Mouse (Mus musculus) splenic B cell, adult 2 months (primary cell): ENCODE measurements around the gene Tmem30c.
A peak's percentile ranks its signal among the peaks of the same experiment; 100 is the strongest.
"Not testable (repeated sequence)": the region's sequence is repeated elsewhere in the genome, so short reads cannot be mapped to it uniquely, and the experiment has no call there.

Source experiments
- DNase-seq: peaks from one replicate; pipeline ENCODE4 v3.0.0-alpha.2; 2011; ENCODE audit warnings: low read depth, low spot score
- H3K27me3 ChIP-seq: 2 replicates; pipeline ENCODE4 v1.6.1; 2012; ENCODE audit warnings: mild to moderate bottlenecking, low read length, moderate library complexity, mixed read lengths; ENCODE audit not compliant: control insufficient read depth, poor library complexity, insufficient read depth, severe bottlenecking
- H3K36me3 ChIP-seq: 2 replicates; pipeline ENCODE4 v1.6.1; 2012; ENCODE audit warnings: mild to moderate bottlenecking, low read length, moderate library complexity, mixed read lengths; ENCODE audit not compliant: control insufficient read depth, poor library complexity, insufficient read depth, severe bottlenecking

Gene Tmem30c

GRCm38 (mm10) chr16:57268058-57268841 is 24.4 kb downstream of the Tmem30c start:
- no peaks in the 10 kb centered on the region for H3K27me3 ChIP-seq
- H3K36me3 ChIP-seq = no peaks in the 10 kb centered on the region
- DNase-seq = no peak

DNA sequence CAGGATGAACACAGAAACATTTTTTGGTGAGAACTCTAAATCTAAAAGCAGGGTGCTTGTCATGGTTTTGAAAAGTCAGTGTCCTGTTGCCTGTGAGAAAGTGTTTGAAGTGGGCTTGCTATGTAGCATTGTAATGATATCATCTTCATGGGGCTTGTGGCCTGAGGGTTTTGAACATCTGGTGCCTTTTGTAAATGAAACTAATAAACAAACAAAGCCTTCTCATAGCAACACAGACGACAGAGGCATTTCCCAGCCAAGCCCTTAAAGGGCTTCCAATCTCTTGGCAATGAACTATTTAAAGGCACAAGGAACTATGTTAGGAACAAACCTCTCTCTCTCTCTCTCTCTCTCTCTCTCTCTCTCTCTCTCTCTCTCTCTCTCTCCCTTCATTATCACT is 25.6 kb downstream of the Tmem30c start:
- H3K27me3 ChIP-seq = no peaks in the 10 kb centered on the region
- DNase-seq = no peak
- no peaks in the 10 kb centered on the region for H3K36me3 ChIP-seq

GRCm38 (mm10) chr16:57260152-57260551 is 32.5 kb downstream of the Tmem30c start:
- H3K27me3 ChIP-seq = no peaks in the 10 kb centered on the region
- DNase-seq = no peak
- no peaks in the 10 kb centered on the region for H3K36me3 ChIP-seq

DNA sequence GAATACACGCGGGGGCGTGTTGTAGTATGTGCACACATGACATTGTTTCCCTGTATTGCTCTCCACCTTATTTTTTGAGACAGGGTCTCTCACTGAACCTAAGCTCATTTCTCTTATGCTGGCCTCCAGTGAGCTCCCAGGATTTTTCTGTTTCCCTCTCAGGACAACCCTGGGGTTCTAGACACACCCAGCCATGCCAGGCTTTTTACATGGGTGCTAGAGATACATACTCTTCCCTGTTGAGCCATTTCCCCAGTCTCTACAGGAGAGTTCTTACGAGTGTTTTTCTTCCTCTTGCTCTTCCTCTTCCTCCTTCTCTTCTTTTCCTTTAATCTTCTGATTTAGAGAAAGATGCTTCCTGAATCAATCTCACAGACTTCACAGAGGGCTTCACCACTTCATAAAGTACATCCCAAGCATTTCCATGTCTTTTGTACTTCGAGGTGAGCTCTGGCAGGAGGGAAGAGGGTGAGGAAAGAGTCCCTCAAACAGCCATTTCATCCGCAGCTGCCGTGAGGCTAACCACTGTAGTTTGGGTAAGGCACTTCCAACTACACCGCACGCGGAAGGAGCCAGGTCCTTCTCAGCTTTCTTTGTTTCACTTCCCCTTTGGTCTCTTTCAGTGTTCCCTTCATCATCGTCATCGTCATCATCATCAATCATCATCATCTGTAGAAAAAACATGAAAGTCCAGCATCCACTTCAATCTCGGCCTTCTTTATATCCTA is 33.1 kb downstream of the Tmem30c start:
- Histone ChIP-seq H3K27me3 (no peaks in the 10 kb centered on the region), H3K36me3 (no peaks in the 10 kb centered on the region)
- DNase-seq = peak; percentile 60

- no peak for DNase-seq
- H3K36me3 ChIP-seq = no peaks in the 10 kb centered on the region
- no peaks in the 10 kb centered on the region for H3K27me3 ChIP-seq
Observed at GRCm38 (mm10) chr16:57251589-57252421, 40.9 kb downstream of the Tmem30c start.

DNA sequence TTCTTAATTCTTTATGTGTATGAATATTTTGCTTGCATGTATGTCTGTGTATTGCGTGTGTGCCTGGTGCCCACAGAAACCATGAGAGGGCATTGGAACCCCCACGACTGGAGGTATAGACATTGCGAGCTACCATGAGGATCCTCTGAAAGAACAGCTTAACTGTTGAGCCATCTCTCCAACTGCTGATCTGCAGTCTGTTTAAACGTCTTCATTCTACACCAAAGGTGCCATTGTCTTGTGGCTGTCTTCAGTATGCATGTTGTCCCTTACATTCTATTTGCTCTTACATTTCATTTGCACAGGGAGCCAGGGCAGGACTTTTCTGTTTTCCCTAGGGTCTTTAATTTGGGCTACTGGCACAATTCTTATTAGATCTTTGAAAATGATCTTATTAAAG is 41.7 kb downstream of the Tmem30c start:
- Histone ChIP-seq H3K36me3 (no peaks in the 10 kb centered on the region), H3K27me3 (no peaks in the 10 kb centered on the region)
- no peak for DNase-seq

GRCm38 (mm10) chr16:57247464-57247863 is 45.2 kb downstream of the Tmem30c start:
- no peak for DNase-seq
- Histone ChIP-seq H3K36me3 (no peaks in the 10 kb centered on the region), H3K27me3 (no peaks in the 10 kb centered on the region)

GRCm38 (mm10) chr16:57246596-57246995 is 46.1 kb downstream of the Tmem30c start:
- DNase-seq = peak; percentile 73
- H3K36me3 ChIP-seq = no peaks in the 10 kb centered on the region
- no peaks in the 10 kb centered on the region for H3K27me3 ChIP-seq

DNA sequence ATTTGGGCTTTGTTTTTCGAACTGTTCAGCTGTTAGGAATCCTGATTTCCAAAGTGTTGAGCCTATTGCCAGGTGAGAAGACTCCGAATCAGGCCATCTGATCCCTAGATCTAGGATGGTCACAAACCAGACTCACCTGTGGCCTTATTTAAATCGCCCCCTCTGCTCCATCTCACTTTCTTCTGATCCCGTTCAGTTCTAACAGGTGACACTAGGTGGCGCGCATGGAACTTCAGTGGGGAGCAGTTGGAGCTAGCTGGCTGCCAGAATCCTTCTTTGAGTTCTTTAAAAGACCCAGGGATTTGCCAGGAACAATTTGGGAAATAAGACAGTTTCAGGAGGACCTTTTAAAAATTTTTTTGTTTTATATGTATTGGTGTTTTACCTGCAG is 48.8 kb downstream of the Tmem30c start:
- H3K27me3 ChIP-seq = no peaks in the 10 kb centered on the region
- peak; percentile 84 for DNase-seq
- no peaks in the 10 kb centered on the region for H3K36me3 ChIP-seq

DNA sequence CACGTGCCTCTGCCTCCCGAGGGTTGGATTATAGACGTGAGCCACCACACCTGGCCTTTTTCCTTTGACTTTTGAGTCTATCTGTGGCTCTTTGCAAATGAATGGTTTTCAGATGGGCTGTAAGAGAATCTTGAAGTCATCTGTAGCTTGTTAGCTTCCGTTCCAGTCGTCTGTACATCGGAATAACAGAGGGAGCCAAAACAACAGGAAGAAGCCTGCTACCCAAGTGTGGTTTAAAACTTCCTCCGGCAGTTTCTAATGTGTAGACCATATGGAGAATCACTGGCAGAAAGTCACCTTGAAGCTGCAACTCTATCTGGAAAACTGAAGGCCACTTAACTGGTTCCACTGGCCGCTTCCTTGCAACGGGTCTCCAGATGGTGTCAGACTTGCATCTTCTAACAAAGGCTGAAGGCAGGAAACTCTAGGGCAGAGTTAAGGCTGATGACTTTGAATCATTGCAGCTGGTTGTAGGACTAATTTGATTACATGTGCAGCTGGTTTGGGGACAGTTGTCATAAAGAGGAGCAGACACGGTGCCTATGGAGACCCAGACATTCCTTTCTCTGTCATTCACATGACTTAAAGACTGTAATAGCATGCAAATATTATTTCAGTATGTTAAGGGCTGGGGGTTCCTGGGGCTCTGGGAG is 49.3 kb downstream of the Tmem30c start:
- DNase-seq = peak; percentile 50
- Histone ChIP-seq H3K36me3 (no peaks in the 10 kb centered on the region), H3K27me3 (no peaks in the 10 kb centered on the region)

- no peak for DNase-seq
- no peaks in the 10 kb centered on the region for H3K27me3 ChIP-seq
- no peaks in the 10 kb centered on the region for H3K36me3 ChIP-seq
Observed at GRCm38 (mm10) chr16:57242857-57243204, 49.8 kb downstream of the Tmem30c start.

DNA sequence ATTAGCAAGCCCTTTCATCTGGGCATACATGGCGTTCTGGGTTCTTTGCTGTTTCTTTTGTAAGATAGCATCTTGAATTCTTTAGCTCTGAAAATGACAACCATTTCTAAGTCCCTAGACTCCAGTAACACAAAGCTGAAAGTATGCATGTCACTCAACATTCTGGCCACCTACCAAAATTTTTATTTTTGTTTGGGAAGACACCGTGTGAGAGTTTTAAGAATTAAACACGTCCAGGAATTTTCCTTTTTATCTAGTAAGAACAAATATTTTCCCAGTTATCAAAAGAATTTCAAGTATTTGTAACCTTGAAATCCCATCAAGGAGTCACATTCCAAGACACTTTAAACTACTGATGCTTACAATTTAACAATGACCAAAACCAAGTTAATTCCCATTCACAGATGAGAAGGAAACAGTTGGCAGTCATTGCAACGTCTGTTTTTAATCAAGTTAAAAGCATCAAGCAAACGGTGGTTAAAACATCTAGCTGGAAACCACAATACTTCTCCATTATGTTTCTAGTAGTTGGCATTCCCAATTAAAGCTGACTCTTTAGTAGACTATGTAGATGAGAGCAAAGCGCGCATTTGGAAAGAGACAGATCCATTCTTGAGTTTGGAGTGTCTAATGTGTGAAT is 56.7 kb downstream of the Tmem30c start:
- Histone ChIP-seq H3K27me3 (no peaks in the 10 kb centered on the region), H3K36me3 (no peaks in the 10 kb centered on the region)
- DNase-seq = no peak

GRCm38 (mm10) chr16:57231937-57232310 is 60.7 kb downstream of the Tmem30c start:
- H3K36me3 ChIP-seq = not testable (repeated sequence)

More at GRCm38 (mm10) chr16:57231937-57232310, 60.7 kb downstream of the Tmem30c start:
- not testable (repeated sequence) for DNase-seq, H3K27me3 ChIP-seq
